Mouse (Mus musculus) stomach, postnatal 0 days (tissue): ENCODE results near the gene Frmd4b.
A peak's percentile ranks its signal among the peaks of the same experiment; 100 is the strongest.

Source experiments
- CTCF ChIP-seq: IDR thresholded peaks from 2 replicates; pipeline ENCODE4 v1.5.1; 2016; ENCODE audit warnings: antibody characterized with exemption, low read depth, mild to moderate bottlenecking, moderate library complexity
- EP300 ChIP-seq: optimal IDR thresholded peaks from 2 replicates; pipeline ENCODE3; 2016; ENCODE audit warnings: antibody characterized with exemption

- TF ChIP-seq CTCF (peak; percentile 37; the same call in 1 of the 2 replicates), EP300 (no peak)
These were observed 116.3 kb downstream of the Frmd4b start for GRCm38 (mm10) chr6:97501000-97501399.
